Mouse (Mus musculus): Measurements from ENCODE around the gene Dlx5.

GRCm38 (mm10) chr6:6914849-6915525, 33.1 kb upstream of the Dlx5 start:
- no peak for TF ChIP-seq CTCF (IDR thresholded peaks at IDR 0.05; ENCODE audit: borderline replicate concordance, control insufficient read depth, extremely low read depth, insufficient read depth, low read length, poor library complexity)
- no peak for TF ChIP-seq POLR2A (IDR thresholded peaks at IDR 0.05; ENCODE audit: control insufficient read depth, extremely low read depth, insufficient read depth, low read length, poor library complexity)

All from thymus, adult 2 months (tissue).